ENCODE assay signal across 11 mouse cellular contexts in genomic region chr12:37077308-37077707, GRCm38 (mm10). TPM values are rescaled to one million over a fixed set of nuclear protein-coding genes. Genes with fewer than 3 reads are reported as not detected.
DNase-seq lines count a peak whose midpoint lies in the region; ATAC-seq and TF ChIP-seq lines count a peak whose summit lies in the region.
"Had no signal": no experiment of that assay in that cellular context is flagged by ENCODE, and none has a peak within 500 bp of the region (broad histone marks: within the 10 kb centered on the region; RNA-seq: fewer than 3 reads in every experiment).

No protein-coding gene starts in this region.

- intact Hi-C loops in heart, postnatal 25 days (cut with DNase I), result loop anchor here (1.0 to 10.0 kb wide), 3 partner anchors 107 to 373 kb away; no protein-coding TSS in a partner anchor

- no peaks in the 10 kb centered on the region for H3K36me3 ChIP-seq in heart, postnatal 0 days (replicated peaks; ENCODE audit: control insufficient read depth, insufficient read depth, low read length)
- H3K36me3 ChIP-seq in liver, postnatal 0 days (replicated peaks; ENCODE audit: insufficient read depth, low read length), result no peaks in the 10 kb centered on the region
- H3K36me3 ChIP-seq: neural tube, embryonic 12.5 days had no signal

- TF ChIP-seq EP300 in heart, postnatal 0 days (IDR thresholded peaks at IDR 0.05; ENCODE audit: low read depth), result no peak
- TF ChIP-seq EP300 in liver, postnatal 0 days (IDR thresholded peaks at IDR 0.05; ENCODE audit: low read depth), result no peak

- H3K4me2 ChIP-seq in heart, postnatal 0 days (ENCODE audit: low read depth, low read length), result no peak overlapping the region
- H3K4me2 ChIP-seq in liver, postnatal 0 days (ENCODE audit: low read depth, low read length), result no peak overlapping the region
- H3K4me2 ChIP-seq: neural tube, embryonic 12.5 days had no signal

- 49% methylated on average over 1 of the region's 1 CpGs for WGBS in heart, postnatal 0 days
- WGBS in liver, postnatal 0 days (ENCODE audit: insufficient replicate concordance), result 50% methylated on average over 1 of the region's 1 CpGs

- H3K4me1 ChIP-seq in heart, postnatal 0 days (ENCODE audit: control insufficient read depth, insufficient read depth), result no peaks in the 10 kb centered on the region
- H3K4me1 ChIP-seq in liver, postnatal 0 days (ENCODE audit: insufficient read depth), result no peaks in the 10 kb centered on the region
- H3K4me1 ChIP-seq: neural tube, embryonic 12.5 days had no signal

- no peak overlapping the region for H3K4me3 ChIP-seq in heart, postnatal 0 days (ENCODE audit: low read depth, low read length)
- H3K4me3 ChIP-seq in liver, postnatal 0 days (ENCODE audit: low read depth, low read length), result no peak overlapping the region
- H3K4me3 ChIP-seq: neural tube, embryonic 12.5 days had no signal

- no peaks in the 10 kb centered on the region for H3K27me3 ChIP-seq in heart, postnatal 0 days (ENCODE audit: control insufficient read depth, insufficient read depth, low read length)
- H3K27me3 ChIP-seq in liver, postnatal 0 days (ENCODE audit: insufficient read depth, low read length), result no peaks in the 10 kb centered on the region
- H3K27me3 ChIP-seq: neural tube, embryonic 12.5 days had no signal

- H3K27ac ChIP-seq in heart, postnatal 0 days (ENCODE audit: low read depth), result no peak overlapping the region
- no peak overlapping the region for H3K27ac ChIP-seq in liver, postnatal 0 days (ENCODE audit: low read depth)
- H3K27ac ChIP-seq: neural tube, embryonic 12.5 days had no signal

- ATAC-seq in heart, postnatal 0 days (ENCODE audit: insufficient read depth, low read depth), result no peak
- no peak for ATAC-seq in liver, postnatal 0 days

- no peaks in the 10 kb centered on the region for H3K9me3 ChIP-seq in heart, postnatal 0 days (replicated peaks; ENCODE audit: control insufficient read depth, low read length)
- no peaks in the 10 kb centered on the region for H3K9me3 ChIP-seq in liver, postnatal 0 days (ENCODE audit: low read length)
- H3K9me3 ChIP-seq: neural tube, embryonic 12.5 days had no signal

- peak; percentile 10 for DNase-seq in heart, postnatal 0 days (ENCODE audit: low spot score)
- DNase-seq in heart, postnatal 25 days (ENCODE audit: low spot score), result no peak
- no peak for DNase-seq in liver, postnatal 0 days
- DNase-seq in liver, result no peak
- peak; percentile 21 for DNase-seq in ZHBTc4 (ENCODE audit: low read depth, low spot score)
- peak; percentile 18 for DNase-seq in lung, postnatal 10 days
- no peak for DNase-seq in neural tube, embryonic 10.5 days (ENCODE audit: extremely low spot score, low spot score)
- DNase-seq: gastrocnemius, postnatal 14 days; thymus, postnatal 4 days had no signal

- TF ChIP-seq CTCF in heart, postnatal 0 days (IDR thresholded peaks at IDR 0.05; ENCODE audit: low read depth), result peak; percentile 47
- peak; percentile 45 for TF ChIP-seq CTCF in liver, postnatal 0 days (IDR thresholded peaks at IDR 0.05; ENCODE audit: low read depth)

- no peak overlapping the region for H3K9ac ChIP-seq in heart, postnatal 0 days (replicated peaks; ENCODE audit: low read depth, low read length)
- no peak overlapping the region for H3K9ac ChIP-seq in liver, postnatal 0 days (replicated peaks)
- H3K9ac ChIP-seq: neural tube, embryonic 12.5 days had no signal

RNA-seq across cellular contexts. Expression of gene Meox2, which starts 31.0 kb away (rescaled TPM):
- total RNA-seq in heart, postnatal 0 days (2014; rRNA removed; ENCODE audit: low replicate concordance), result 8.9 and 26.6 TPM in 2 replicates
- polyA plus RNA-seq in heart, postnatal 0 days (2015; fragmentation: Nextera tagmentation; extraction: Ambion mirVana), result 9.3 and 9.4 TPM in 2 replicates
- total RNA-seq in heart, postnatal 25 days (2021), result 10 to 100 TPM; 12.4 to 15.4 TPM
- polyA plus RNA-seq in liver, postnatal 0 days (2015; fragmentation: Nextera tagmentation; extraction: Ambion mirVana), result 0.05 and 0.17 TPM in 2 replicates
- total RNA-seq: megakaryocyte, adult 5-6 weeks had no signal

Comparison
In these comparisons a context has a peak if more than half of its experiments do, and no peak if none do; other contexts are left out.
1. DNase-seq: peak in heart, postnatal 0 days (single experiment), ZHBTc4 (single experiment) and lung, postnatal 10 days (single experiment); none in heart, postnatal 25 days (single experiment), liver, postnatal 0 days (single experiment), liver (single experiment) and neural tube, embryonic 10.5 days (single experiment).